Mouse (Mus musculus) embryonic facial prominence, embryonic 10.5 days (tissue): ENCODE data around the gene Cblc. TPM values are rescaled to one million over a fixed set of nuclear protein-coding genes. Genes with fewer than 3 reads are reported as not detected.
A peak's percentile ranks its signal among the peaks of the same experiment; 100 is the strongest.

Source experiments
- DNase-seq: peaks from one replicate; pipeline ENCODE4 v3.0.0-alpha.2; 2017; ENCODE audit warnings: low spot score
- H3K27ac ChIP-seq: fragments of 300-500 bp; sonication (generic); replicated peaks from 2 replicates; pipeline ENCODE4 v1.5.1; 2016; ENCODE audit warnings: mild to moderate bottlenecking
- H3K27me3 ChIP-seq: fragments of 300-500 bp; sonication (generic); replicated peaks from 2 replicates; pipeline ENCODE4 v1.6.1; 2016; ENCODE audit warnings: low read depth, mild to moderate bottlenecking; ENCODE audit not compliant: poor library complexity, severe bottlenecking
- H3K36me3 ChIP-seq: fragments of 300-500 bp; sonication (generic); replicated peaks from 2 replicates; pipeline ENCODE4 v1.6.1; 2016; ENCODE audit warnings: mild to moderate bottlenecking, moderate library complexity
- H3K4me1 ChIP-seq: fragments of 300-500 bp; sonication (generic); 2 replicates; pipeline ENCODE4 v1.6.1; 2016
- H3K4me3 ChIP-seq: fragments of 300-500 bp; sonication (generic); 2 replicates; pipeline ENCODE4 v1.5.1; 2016; ENCODE audit warnings: mild to moderate bottlenecking, moderate library complexity
- H3K9me3 ChIP-seq: fragments of 300-500 bp; sonication (generic); 2 replicates; pipeline ENCODE4 v1.6.1; 2016; ENCODE audit warnings: mild to moderate bottlenecking
- WGBS: fragments of 180-500 bp; shearing (Covaris S2); methylation state at CpG from one replicate; pipeline ENCODE4 v1.1.7; 2016; 5-methylcytosine and 5-hydroxymethylcytosine counted together
- polyA plus RNA-seq: library from polyadenylated mRNA; unstranded; fragments of >200 nt; fragmentation: Nextera tagmentation; extraction: Ambion mirVana; gene quantifications from 2 replicates; pipeline ENCODE4 v1.2.1, GENCODE M21; 2016

Gene Cblc
- 1.9 and 2.9 TPM in 2 replicates for polyA plus RNA-seq

- no peak within 1 kb of the TSS for H3K27ac ChIP-seq
- peak; percentile 84 for DNase-seq
- H3K4me3 ChIP-seq: peak within 1 kb of the TSS; percentile 45
- WGBS: 3% methylated on average over 32 of the region's 32 CpGs
- no peaks in the 10 kb centered on the region for H3K36me3 ChIP-seq
- H3K4me1 ChIP-seq: peaks cover 8% of the 10 kb centered on the region; the same call in 1 of the 2 replicates
- H3K9me3 ChIP-seq: no peaks in the 10 kb centered on the region
- peaks cover 33% of the 10 kb centered on the region for H3K27me3 ChIP-seq
Observed at GRCm38 (mm10) chr7:19796697-19797588, at the start of gene Cblc. Cblc (minus strand) TSS chr7:19796809.

- no peak overlapping the region for H3K27ac ChIP-seq
- H3K36me3 ChIP-seq: no peaks in the 10 kb centered on the region
- peaks cover 61% of the 10 kb centered on the region for H3K27me3 ChIP-seq
- no peak overlapping the region for H3K4me3 ChIP-seq
- H3K9me3 ChIP-seq: no peaks in the 10 kb centered on the region
- 68% methylated on average over 15 of the region's 15 CpGs for WGBS
- DNase-seq: no peak
- H3K4me1 ChIP-seq: peaks cover 10% of the 10 kb centered on the region
Observed at GRCm38 (mm10) chr7:19844521-19845171, 48.0 kb upstream of the Cblc start.

- WGBS: 4% methylated on average over 11 of the region's 11 CpGs
- peaks cover 58% of the 10 kb centered on the region for H3K27me3 ChIP-seq
- no peak overlapping the region for H3K4me3 ChIP-seq
Observed at GRCm38 (mm10) chr7:19843561-19843960, 47.0 kb upstream of the Cblc start.

GRCm38 (mm10) chr7:19842885-19843504 is 46.4 kb upstream of the Cblc start:
- Histone ChIP-seq H3K4me3 (no peak overlapping the region), H3K27ac (no peak overlapping the region), H3K36me3 (no peaks in the 10 kb centered on the region), H3K9me3 (no peaks in the 10 kb centered on the region), H3K4me1 (peaks cover 10% of the 10 kb centered on the region), H3K27me3 (peaks cover 52% of the 10 kb centered on the region)
- 32% methylated on average over 19 of the region's 19 CpGs for WGBS
- no peak for DNase-seq

More at GRCm38 (mm10) chr7:19843561-19843960, 47.0 kb upstream of the Cblc start:
- no peaks in the 10 kb centered on the region for H3K36me3 ChIP-seq
- no peaks in the 10 kb centered on the region for H3K9me3 ChIP-seq
- H3K27ac ChIP-seq: no peak overlapping the region
- H3K4me1 ChIP-seq: peaks cover 10% of the 10 kb centered on the region
- DNase-seq: peak; percentile 82

GRCm38 (mm10) chr7:19841686-19842413 is 45.2 kb upstream of the Cblc start:
- WGBS: 86% methylated on average over 21 of the region's 21 CpGs

GRCm38 (mm10) chr7:19840936-19841335 is 44.3 kb upstream of the Cblc start:
- Histone ChIP-seq H3K27ac (no peak overlapping the region), H3K4me1 (no peaks in the 10 kb centered on the region), H3K4me3 (no peak overlapping the region), H3K36me3 (no peaks in the 10 kb centered on the region), H3K9me3 (no peaks in the 10 kb centered on the region), H3K27me3 (peaks cover 34% of the 10 kb centered on the region)
- DNase-seq: no peak
- 80% methylated on average over 3 of the region's 3 CpGs for WGBS

More at GRCm38 (mm10) chr7:19841686-19842413, 45.2 kb upstream of the Cblc start:
- Histone ChIP-seq H3K4me1 (no peaks in the 10 kb centered on the region), H3K27me3 (peaks cover 41% of the 10 kb centered on the region), H3K4me3 (no peak overlapping the region), H3K27ac (no peak overlapping the region), H3K9me3 (no peaks in the 10 kb centered on the region), H3K36me3 (no peaks in the 10 kb centered on the region)
- DNase-seq: no peak

- no peaks in the 10 kb centered on the region for H3K4me1 ChIP-seq
- no peaks in the 10 kb centered on the region for H3K9me3 ChIP-seq
- H3K4me3 ChIP-seq: no peak overlapping the region
- 82% methylated on average over 4 of the region's 4 CpGs for WGBS
- no peaks in the 10 kb centered on the region for H3K36me3 ChIP-seq
- DNase-seq: no peak
- H3K27ac ChIP-seq: no peak overlapping the region
- H3K27me3 ChIP-seq: peaks cover 28% of the 10 kb centered on the region
Observed at GRCm38 (mm10) chr7:19840371-19840770, 43.8 kb upstream of the Cblc start.

GRCm38 (mm10) chr7:19836843-19837242 is 40.2 kb upstream of the Cblc start:
- Histone ChIP-seq H3K9me3 (no peaks in the 10 kb centered on the region), H3K4me3 (no peak overlapping the region), H3K27ac (no peak overlapping the region), H3K4me1 (no peaks in the 10 kb centered on the region), H3K27me3 (no peaks in the 10 kb centered on the region), H3K36me3 (no peaks in the 10 kb centered on the region)
- 63% methylated on average over 3 of the region's 3 CpGs for whole genome bisulfite sequencing
- DNase-seq: no peak

GRCm38 (mm10) chr7:19834055-19834454 is 37.4 kb upstream of the Cblc start:
- Histone ChIP-seq H3K4me3 (no peak overlapping the region), H3K36me3 (no peaks in the 10 kb centered on the region), H3K27me3 (peaks cover 7% of the 10 kb centered on the region; the same call in 1 of the 2 replicates), H3K9me3 (0 out of 2 replicates have a peak, but pooled peaks cover 2% of the 10 kb centered on the region), H3K27ac (no peak overlapping the region), H3K4me1 (peaks cover 9% of the 10 kb centered on the region)
- DNase-seq: no peak
- WGBS: 61% methylated on average over 3 of the region's 3 CpGs

GRCm38 (mm10) chr7:19831837-19832236 is 35.2 kb upstream of the Cblc start:
- no peak for DNase-seq
- H3K9me3 ChIP-seq: 0 out of 2 replicates have a peak, but pooled peaks cover 2% of the 10 kb centered on the region
- H3K27ac ChIP-seq: no peak overlapping the region
- no peaks in the 10 kb centered on the region for H3K36me3 ChIP-seq
- peaks cover 11% of the 10 kb centered on the region for H3K4me1 ChIP-seq
- peaks cover 8% of the 10 kb centered on the region; the same call in 1 of the 2 replicates for H3K27me3 ChIP-seq
- WGBS: 56% methylated on average over 9 of the region's 9 CpGs
- H3K4me3 ChIP-seq: no peak overlapping the region

- H3K36me3 ChIP-seq: no peaks in the 10 kb centered on the region
- WGBS: 35% methylated on average over 13 of the region's 13 CpGs
- DNase-seq: no peak
Observed at GRCm38 (mm10) chr7:19830682-19831156, 34.1 kb upstream of the Cblc start.

More at GRCm38 (mm10) chr7:19830682-19831156, 34.1 kb upstream of the Cblc start:
- Histone ChIP-seq H3K4me3 (no peak overlapping the region), H3K27me3 (peaks cover 13% of the 10 kb centered on the region; the same call in 1 of the 2 replicates), H3K9me3 (0 out of 2 replicates have a peak, but pooled peaks cover 2% of the 10 kb centered on the region), H3K27ac (no peak overlapping the region; the same call in 1 of the 2 replicates), H3K4me1 (peaks cover 16% of the 10 kb centered on the region)
